Mouse (Mus musculus) neural tube, embryonic 15.5 days (tissue): ENCODE results near the gene Abtb1. TPM values are rescaled to one million over a fixed set of nuclear protein-coding genes. Genes with fewer than 3 reads are reported as not detected.

Experiments
- ATAC-seq: fragments of 200-750 bp; cut with Nextera tagmentation; 2 replicates; pipeline ENCODE4 v1.8.0; 2017; ENCODE audit warnings: mild to moderate bottlenecking, moderate TSS enrichment, moderate library complexity; ENCODE audit not compliant: low FRiP score
- H3K27ac ChIP-seq: fragments of 300-500 bp; sonication (generic); replicated peaks from 2 replicates; pipeline ENCODE4 v1.5.1; 2015; ENCODE audit warnings: mild to moderate bottlenecking, inconsistent platforms
- H3K27me3 ChIP-seq: fragments of 300-500 bp; sonication (generic); replicated peaks from 2 replicates; pipeline ENCODE4 v1.6.1; 2015; ENCODE audit warnings: inconsistent platforms
- H3K36me3 ChIP-seq: fragments of 300-500 bp; sonication (generic); 2 replicates; pipeline ENCODE4 v1.6.1; 2015; ENCODE audit warnings: inconsistent platforms
- H3K4me1 ChIP-seq: fragments of 300-500 bp; sonication (generic); 2 replicates; pipeline ENCODE4 v1.6.1; 2015; ENCODE audit warnings: inconsistent platforms
- H3K4me2 ChIP-seq: fragments of 300-500 bp; sonication (generic); 2 replicates; pipeline ENCODE4 v1.6.1; 2015; ENCODE audit warnings: inconsistent platforms, mild to moderate bottlenecking, moderate library complexity
- H3K4me3 ChIP-seq: fragments of 300-500 bp; sonication (generic); replicated peaks from 2 replicates; pipeline ENCODE4 v1.5.1; 2015; ENCODE audit warnings: mild to moderate bottlenecking, inconsistent platforms
- H3K9ac ChIP-seq: fragments of 300-500 bp; sonication (generic); replicated peaks from 2 replicates; pipeline ENCODE4 v1.6.1; 2015; ENCODE audit warnings: mild to moderate bottlenecking, inconsistent platforms
- H3K9me3 ChIP-seq: fragments of 300-500 bp; sonication (generic); replicated peaks from 2 replicates; pipeline ENCODE4 v1.6.1; 2016; ENCODE audit warnings: inconsistent platforms
- WGBS: fragments of 180-500 bp; shearing (Covaris S2); methylation state at CpG from one replicate; pipeline ENCODE4 v1.1.7; 2015; ENCODE audit warnings: mixed read lengths; 5-methylcytosine and 5-hydroxymethylcytosine counted together
- polyA plus RNA-seq: library from polyadenylated mRNA; unstranded; fragments of >200 nt; fragmentation: Nextera tagmentation; extraction: Ambion mirVana; gene quantifications from 2 replicates; pipeline ENCODE4 v1.2.1, GENCODE M21; 2015

Gene Abtb1
- polyA plus RNA-seq: 42.4 and 45.4 TPM in 2 replicates

DNA sequence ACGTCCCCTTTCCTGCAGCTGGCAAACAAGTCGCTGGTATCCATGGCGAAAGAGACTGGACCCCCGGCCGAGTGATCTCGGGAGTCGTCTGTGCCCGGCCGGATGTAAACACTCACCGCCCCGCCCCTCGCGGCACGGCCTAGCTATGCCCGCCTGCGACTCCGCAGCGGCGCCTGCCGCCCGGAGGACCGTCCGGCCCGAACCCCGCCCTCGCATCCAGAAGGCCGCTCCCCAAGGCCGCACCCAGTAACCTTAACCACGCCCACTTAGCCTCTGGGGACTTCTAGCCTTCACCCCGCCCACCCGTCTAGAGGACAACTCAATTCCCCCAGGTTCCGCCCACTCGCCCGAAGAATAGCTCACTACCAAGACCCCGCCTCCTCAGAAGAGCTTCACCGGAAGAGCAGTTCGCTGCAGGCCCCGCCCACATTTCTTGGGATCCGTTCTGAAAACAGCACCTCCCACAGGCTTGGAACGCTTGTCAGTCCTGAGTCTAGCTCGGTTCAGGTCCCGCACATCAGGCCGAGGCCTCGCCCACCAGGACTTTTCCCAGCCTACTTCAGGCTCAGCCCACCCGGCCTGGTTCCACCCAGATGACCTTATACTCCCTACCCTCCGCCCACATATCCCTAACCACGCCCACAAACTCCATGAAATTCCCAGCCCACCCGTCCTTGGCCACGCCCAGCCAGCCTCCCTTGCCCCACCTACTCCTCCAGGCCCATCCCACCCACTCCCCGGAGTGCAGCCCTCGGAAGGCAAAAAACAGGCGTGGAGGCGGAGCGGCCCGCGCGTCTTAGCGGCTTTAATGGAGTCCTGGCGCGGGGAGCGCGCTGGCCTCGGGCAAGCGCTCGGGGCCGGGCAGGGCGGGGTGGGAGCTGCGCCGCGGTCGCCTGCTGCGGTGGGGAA is at the start of gene Abtb1:
Gene Abtb1, minus strand, starts transcription at position 204 of the 909 bp plus-strand sequence.
- peak within 1 kb of the TSS; percentile 87 for H3K9ac ChIP-seq
- H3K4me2 ChIP-seq: peak within 1 kb of the TSS; percentile 82
- WGBS: under 1% methylated on average over 72 of the region's 72 CpGs
- peaks cover 38% of the 10 kb centered on the region for H3K4me1 ChIP-seq
- H3K27me3 ChIP-seq: no peaks in the 10 kb centered on the region
- H3K9me3 ChIP-seq: no peaks in the 10 kb centered on the region
- peak within 1 kb of the TSS; percentile 84 for H3K4me3 ChIP-seq
- peak within 1 kb of the TSS; percentile 90 for H3K27ac ChIP-seq
- peaks cover 51% of the 10 kb centered on the region for H3K36me3 ChIP-seq
- peak; percentile 95 for ATAC-seq

DNA sequence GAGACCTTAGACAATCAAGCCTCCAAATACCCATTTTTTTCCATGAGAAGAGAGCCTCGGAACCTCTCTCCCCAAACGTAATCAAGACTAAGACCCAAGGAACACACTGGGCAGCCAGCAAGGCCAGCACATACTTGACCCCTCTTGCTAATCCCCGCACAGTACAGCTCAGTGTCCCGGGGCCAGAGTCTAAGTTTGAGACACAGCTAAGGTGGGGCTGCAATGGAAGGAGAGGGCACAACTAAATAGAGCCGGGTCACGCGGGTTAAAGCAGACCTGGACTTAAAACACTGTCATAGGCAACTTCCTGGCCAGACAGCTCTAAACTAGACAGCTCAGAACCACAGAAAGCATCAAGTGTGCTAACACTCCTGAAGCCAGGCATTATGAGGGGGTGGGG is 49.0 kb upstream of the Abtb1 start:
- Histone ChIP-seq H3K4me3 (no peak overlapping the region), H3K4me1 (0 out of 2 replicates have a peak, but pooled peaks cover 5% of the 10 kb centered on the region), H3K9me3 (no peaks in the 10 kb centered on the region), H3K27me3 (no peaks in the 10 kb centered on the region), H3K36me3 (peaks cover 25% of the 10 kb centered on the region), H3K27ac (no peak overlapping the region), H3K9ac (no peak overlapping the region), H3K4me2 (no peak overlapping the region)
- 94% methylated on average over 7 of the region's 7 CpGs for WGBS
- no peak for ATAC-seq

DNA sequence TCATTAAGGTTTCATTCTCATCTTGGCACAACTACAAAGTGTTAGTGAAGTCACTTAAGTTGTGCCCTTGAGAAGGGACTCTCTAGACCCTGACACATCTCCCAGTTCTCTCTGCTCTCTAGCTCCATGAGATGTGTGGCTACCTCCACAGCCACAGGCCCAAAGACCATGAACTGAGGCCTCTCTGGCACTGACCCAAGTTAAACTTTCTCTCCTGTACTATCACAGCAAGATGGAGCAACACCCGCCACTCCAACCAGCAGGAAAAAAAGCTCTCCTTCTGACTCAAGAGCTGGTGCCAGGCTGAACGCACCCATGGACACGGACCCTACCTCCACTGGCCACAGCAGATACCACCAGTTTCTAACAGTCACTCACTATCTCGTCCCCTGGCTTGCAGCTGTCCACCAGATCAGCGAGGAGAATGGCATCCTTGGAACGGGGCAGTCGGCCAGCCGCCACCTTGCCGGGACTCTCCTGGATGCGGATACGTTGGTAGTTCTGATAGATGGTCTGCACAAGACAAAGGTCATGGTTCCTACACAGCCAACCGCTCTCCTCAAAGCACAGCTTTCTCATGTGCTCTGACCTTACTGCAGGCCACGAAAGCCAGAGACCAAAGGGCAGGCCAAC is 47.7 kb upstream of the Abtb1 start:
- no peak overlapping the region for H3K4me2 ChIP-seq
- no peaks in the 10 kb centered on the region for H3K27me3 ChIP-seq
- H3K4me3 ChIP-seq: no peak overlapping the region
- no peak overlapping the region for H3K9ac ChIP-seq
- peaks cover 34% of the 10 kb centered on the region for H3K36me3 ChIP-seq
- H3K9me3 ChIP-seq: no peaks in the 10 kb centered on the region
- H3K4me1 ChIP-seq: 0 out of 2 replicates have a peak, but pooled peaks cover 5% of the 10 kb centered on the region
- H3K27ac ChIP-seq: no peak overlapping the region
- 95% methylated on average over 13 of the region's 13 CpGs for WGBS
- ATAC-seq: no peak

DNA sequence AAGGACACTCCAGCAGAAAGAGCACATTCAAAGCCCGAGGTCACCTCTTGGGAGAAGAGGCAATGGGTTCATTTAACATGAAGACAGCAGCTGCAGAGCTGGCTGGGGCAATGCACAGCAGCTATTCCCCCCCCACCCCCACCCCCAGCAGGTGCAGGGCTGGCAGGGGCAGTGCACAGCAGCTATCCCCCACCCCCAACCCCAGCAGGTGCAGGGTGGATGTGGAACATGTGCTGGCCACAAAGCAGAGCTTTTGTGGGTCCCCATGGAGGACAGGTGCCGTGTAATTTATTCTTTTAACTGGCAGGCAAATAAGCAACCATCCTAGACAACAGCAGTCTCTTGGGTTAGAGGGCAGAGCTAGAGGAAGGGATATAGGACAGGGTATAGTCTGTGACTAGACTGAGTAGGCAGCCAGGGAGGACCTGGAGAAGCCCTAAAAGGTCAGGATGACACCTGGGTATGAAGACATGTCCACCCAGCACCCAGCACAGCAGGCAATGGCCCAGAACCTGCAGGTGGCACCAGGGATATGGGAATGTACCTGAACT is 44.7 kb upstream of the Abtb1 start:
- Histone ChIP-seq H3K27ac (no peak overlapping the region), H3K4me3 (no peak overlapping the region), H3K27me3 (no peaks in the 10 kb centered on the region), H3K4me1 (0 out of 2 replicates have a peak, but pooled peaks cover 9% of the 10 kb centered on the region), H3K36me3 (peaks cover 25% of the 10 kb centered on the region), H3K9ac (no peak overlapping the region), H3K9me3 (no peaks in the 10 kb centered on the region), H3K4me2 (no peak overlapping the region)
- 0 out of 2 replicates have a peak, but pooled peaks have one; percentile 39 for ATAC-seq
- 31% methylated on average over 2 of the region's 2 CpGs for WGBS

DNA sequence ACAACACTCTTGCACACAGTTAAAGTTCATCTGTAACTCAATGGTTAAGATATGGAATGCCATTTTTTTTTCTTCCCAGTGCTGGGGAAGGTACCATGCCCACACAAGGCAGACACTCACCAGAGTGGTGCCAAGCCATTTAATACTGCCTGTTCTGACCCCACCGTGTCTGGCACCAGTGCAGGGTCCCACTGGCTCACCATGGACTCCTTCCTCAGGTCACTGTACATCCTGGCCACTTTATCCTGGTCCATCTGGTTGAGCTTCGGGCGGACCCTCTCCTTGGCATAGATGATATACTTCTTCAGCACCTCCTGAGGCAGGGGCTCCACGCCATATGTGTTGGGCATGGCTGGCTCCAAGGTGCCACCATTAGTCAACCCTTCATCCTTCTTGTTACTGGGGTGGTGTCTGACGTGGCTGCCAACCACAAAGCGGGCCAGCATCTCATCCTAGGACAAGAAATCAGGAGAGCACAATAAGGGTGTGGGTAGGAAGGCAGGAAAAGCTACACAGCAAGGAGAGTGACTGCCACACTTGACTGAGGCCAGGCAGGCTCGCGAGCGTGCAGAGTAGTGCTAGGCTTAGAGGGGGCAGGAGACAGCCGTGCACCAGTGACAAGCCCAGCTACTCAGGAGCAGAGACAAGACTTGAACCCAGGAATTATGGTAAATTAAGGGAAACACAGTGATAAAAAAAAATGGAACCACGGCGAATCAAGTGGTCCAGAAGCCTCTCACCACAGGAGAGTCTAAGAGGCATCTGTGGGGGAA is 44.0 kb upstream of the Abtb1 start:
- Histone ChIP-seq H3K9me3 (no peaks in the 10 kb centered on the region), H3K4me1 (0 out of 2 replicates have a peak, but pooled peaks cover 9% of the 10 kb centered on the region), H3K36me3 (peaks cover 22% of the 10 kb centered on the region), H3K4me3 (no peak overlapping the region), H3K9ac (no peak overlapping the region), H3K27me3 (no peaks in the 10 kb centered on the region), H3K27ac (no peak overlapping the region), H3K4me2 (no peak overlapping the region)
- ATAC-seq: no peak
- WGBS: 72% methylated on average over 12 of the region's 12 CpGs

DNA sequence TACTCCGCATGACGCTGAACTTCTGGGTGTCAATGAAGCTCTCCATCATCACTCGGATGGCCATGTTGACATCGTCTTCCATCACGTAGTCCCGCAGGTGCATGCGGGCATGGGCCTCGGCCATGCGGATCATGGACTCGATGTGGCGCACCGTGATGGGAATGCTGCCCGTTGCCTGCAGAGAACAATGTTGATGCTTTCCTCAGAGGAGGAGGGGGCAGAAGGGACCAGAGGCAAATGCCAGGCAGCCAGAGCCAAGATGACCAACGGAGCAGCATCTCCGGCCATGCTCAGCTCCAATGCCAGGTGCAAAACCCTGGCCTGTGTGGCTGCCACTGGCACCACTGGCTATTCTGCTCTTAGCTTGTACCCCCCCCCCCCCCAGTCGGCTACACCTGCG is 42.9 kb upstream of the Abtb1 start:
- Histone ChIP-seq H3K4me1 (0 out of 2 replicates have a peak, but pooled peaks cover 9% of the 10 kb centered on the region), H3K9me3 (no peaks in the 10 kb centered on the region), H3K4me2 (no peak overlapping the region), H3K27ac (no peak overlapping the region), H3K9ac (no peak overlapping the region), H3K4me3 (no peak overlapping the region), H3K27me3 (no peaks in the 10 kb centered on the region), H3K36me3 (peaks cover 19% of the 10 kb centered on the region)
- 96% methylated on average over 17 of the region's 17 CpGs for WGBS
- ATAC-seq: no peak

DNA sequence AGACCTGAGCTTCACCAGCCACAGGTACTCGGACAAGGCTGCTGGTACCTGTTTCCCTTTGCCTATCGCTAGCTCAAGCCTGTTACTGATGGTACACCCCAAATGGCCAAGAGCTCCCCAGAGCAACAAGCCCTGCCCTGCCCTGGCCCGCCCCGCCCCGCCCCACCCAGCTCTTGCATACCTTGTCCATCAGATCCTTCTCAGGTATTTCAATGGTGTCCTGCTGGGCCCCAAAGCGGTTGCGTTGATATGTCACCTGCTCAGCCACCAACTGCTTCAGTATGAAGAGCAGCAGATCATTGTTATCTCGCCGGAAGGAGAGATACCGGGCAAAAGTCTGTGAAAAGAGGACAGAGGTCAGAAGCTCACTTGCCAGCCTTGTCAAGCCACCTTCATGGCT is 42.4 kb upstream of the Abtb1 start:
- ATAC-seq: no peak
- H3K4me3 ChIP-seq: no peak overlapping the region
- no peak overlapping the region for H3K4me2 ChIP-seq
- H3K36me3 ChIP-seq: peaks cover 14% of the 10 kb centered on the region
- H3K4me1 ChIP-seq: 0 out of 2 replicates have a peak, but pooled peaks cover 9% of the 10 kb centered on the region
- no peak overlapping the region for H3K9ac ChIP-seq
- H3K27ac ChIP-seq: no peak overlapping the region
- no peaks in the 10 kb centered on the region for H3K9me3 ChIP-seq
- no peaks in the 10 kb centered on the region for H3K27me3 ChIP-seq
- 93% methylated on average over 10 of the region's 10 CpGs for WGBS

DNA sequence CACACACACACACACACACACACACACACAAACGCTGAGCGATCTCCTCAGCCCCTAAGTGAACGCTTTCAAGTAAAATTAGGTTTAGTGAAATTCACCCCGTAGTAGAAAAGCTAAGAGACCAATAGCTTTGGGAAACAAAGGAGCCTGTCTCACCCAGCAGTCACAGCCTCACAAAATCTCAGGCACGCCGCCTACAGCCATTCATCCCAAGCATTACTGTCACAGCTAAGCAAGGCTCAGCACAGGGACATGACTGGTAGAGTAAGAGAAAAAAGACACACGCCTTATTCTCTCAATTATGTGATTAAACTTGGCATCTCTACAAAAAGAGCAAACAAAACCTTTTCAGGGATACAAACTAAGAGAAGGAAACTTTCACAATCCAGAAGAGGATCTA is 39.5 kb upstream of the Abtb1 start:
- 47% methylated on average over 7 of the region's 7 CpGs for WGBS
- H3K9ac ChIP-seq: no peak overlapping the region

DNA sequence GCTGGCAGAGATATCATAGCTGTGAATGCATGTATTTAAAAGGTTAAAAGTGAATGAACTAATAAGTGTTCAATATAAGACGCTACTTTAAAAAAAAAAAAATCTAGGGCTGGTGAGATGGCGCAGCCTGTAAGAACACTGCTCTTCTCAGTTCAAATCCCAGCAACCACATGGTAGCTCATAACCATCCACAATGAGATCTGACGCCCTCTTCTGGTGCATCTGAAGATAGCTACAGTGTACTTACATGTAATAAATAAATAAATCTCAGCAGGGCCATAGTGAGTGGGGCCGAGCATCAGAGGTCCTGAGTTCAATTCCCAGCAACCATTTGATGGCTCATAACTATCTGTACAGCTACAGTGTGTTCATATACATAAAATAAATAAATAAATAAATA is 37.7 kb upstream of the Abtb1 start:
- 58% methylated on average over 4 of the region's 4 CpGs for WGBS
- no peak for ATAC-seq
- H3K4me1 ChIP-seq: peaks cover 10% of the 10 kb centered on the region
- H3K9me3 ChIP-seq: no peaks in the 10 kb centered on the region
- no peak overlapping the region for H3K4me3 ChIP-seq
- H3K27ac ChIP-seq: no peak overlapping the region
- peaks cover 3% of the 10 kb centered on the region for H3K36me3 ChIP-seq
- no peaks in the 10 kb centered on the region for H3K27me3 ChIP-seq
- no peak overlapping the region for H3K9ac ChIP-seq
- H3K4me2 ChIP-seq: no peak overlapping the region

More for the DNA sequence above, 39.5 kb upstream of the Abtb1 start:
- no peak overlapping the region for H3K27ac ChIP-seq
- H3K4me3 ChIP-seq: no peak overlapping the region
- no peak for ATAC-seq
- H3K4me1 ChIP-seq: 0 out of 2 replicates have a peak, but pooled peaks cover 4% of the 10 kb centered on the region
- H3K36me3 ChIP-seq: peaks cover 14% of the 10 kb centered on the region
- no peaks in the 10 kb centered on the region for H3K9me3 ChIP-seq
- no peak overlapping the region for H3K4me2 ChIP-seq
- H3K27me3 ChIP-seq: no peaks in the 10 kb centered on the region

DNA sequence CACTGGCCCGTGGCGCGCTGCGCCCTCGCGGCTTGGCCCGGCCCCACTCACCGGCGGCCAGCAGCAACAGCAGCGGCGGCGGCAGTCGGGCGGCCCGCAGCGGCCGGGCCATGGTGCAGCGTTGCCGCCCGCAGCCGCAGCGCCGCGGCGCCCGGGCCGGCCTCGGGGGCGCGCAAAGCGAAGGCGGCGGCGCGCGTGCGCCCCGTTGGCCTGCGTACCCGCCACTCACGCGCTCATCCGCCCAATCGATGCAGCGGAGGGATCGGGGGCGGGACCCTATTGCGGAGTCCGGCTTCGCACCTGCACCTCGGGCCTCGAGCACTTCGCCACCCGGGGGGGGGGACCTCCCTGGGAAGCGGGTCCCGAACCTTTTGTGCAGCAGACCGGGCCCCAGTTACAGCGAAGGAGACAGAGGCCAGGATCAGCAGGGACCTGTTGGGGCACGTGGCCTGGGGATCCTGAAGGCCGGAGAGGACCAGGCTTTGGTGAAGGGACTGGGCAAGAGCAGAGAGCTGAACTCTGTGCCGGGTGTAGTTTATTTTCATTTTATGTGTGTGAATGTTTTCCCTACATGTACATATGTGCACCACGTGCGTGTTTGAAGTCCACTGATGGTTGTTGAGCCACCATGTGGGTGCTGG is 33.2 kb upstream of the Abtb1 start, which contains the start of gene Podxl2:
Gene Podxl2, minus strand, starts transcription at position 177 of the 641 bp plus-strand sequence.
- no peaks in the 10 kb centered on the region for H3K36me3 ChIP-seq
- WGBS: 4% methylated on average over 63 of the region's 63 CpGs

More for the DNA sequence above, 33.2 kb upstream of the Abtb1 start, which contains the start of gene Podxl2:
- H3K9me3 ChIP-seq: no peaks in the 10 kb centered on the region
- H3K4me2 ChIP-seq: peak within 1 kb of the TSS; percentile 81
- peak within 1 kb of the TSS; percentile 97 for H3K27ac ChIP-seq
- peak within 1 kb of the TSS; percentile 96 for H3K9ac ChIP-seq
- H3K27me3 ChIP-seq: no peaks in the 10 kb centered on the region
- peak within 1 kb of the TSS; percentile 86 for H3K4me3 ChIP-seq
- peaks cover 40% of the 10 kb centered on the region for H3K4me1 ChIP-seq
- peak; percentile 79 for ATAC-seq
